Mouse (Mus musculus) layer of hippocampus, adult 9-11 months (tissue): ENCODE results near the gene Prss28.

Experiments used
- DNase-seq: peaks from one replicate; pipeline ENCODE4 v3.0.0; 2022

Gene Prss28

GRCm38 (mm10) chr17:25345462-25345861 is 37.0 kb downstream of the Prss28 start, which contains the start of gene Tpsab1:
Gene Tpsab1, minus strand, starts transcription at chr17:25345562.
- no peak for DNase-seq

- no peak for DNase-seq
Observed at GRCm38 (mm10) chr17:25361291-25361690, 52.8 kb downstream of the Prss28 start.
